Mouse (Mus musculus) neural tube, embryonic 11.5 days (tissue): Measurements from ENCODE around the gene Fndc3b. TPM values are rescaled to one million over a fixed set of nuclear protein-coding genes. Genes with fewer than 3 reads are reported as not detected.

Source experiments
- ATAC-seq: fragments of 200-750 bp; cut with Nextera tagmentation; 2 replicates; pipeline ENCODE4 v1.8.0; 2017; ENCODE audit warnings: moderate number of reproducible peaks, mild to moderate bottlenecking, moderate TSS enrichment, moderate library complexity; ENCODE audit not compliant: insufficient read depth, low FRiP score, low TSS enrichment
- DNase-seq: peaks from one replicate; pipeline ENCODE4 v3.0.0-alpha.2; 2015; ENCODE audit warnings: low spot score
- H3K27ac ChIP-seq: fragments of 300-500 bp; sonication (generic); 2 replicates; pipeline ENCODE4 v1.5.1; 2014; ENCODE audit warnings: low read depth, mild to moderate bottlenecking, low read length
- H3K27me3 ChIP-seq: fragments of 300-500 bp; sonication (generic); 2 replicates; pipeline ENCODE4 v1.6.1; 2014; ENCODE audit warnings: mild to moderate bottlenecking, low read length, mixed read lengths; ENCODE audit not compliant: control insufficient read depth, insufficient read depth
- H3K36me3 ChIP-seq: fragments of 300-500 bp; sonication (generic); 2 replicates; pipeline ENCODE4 v1.6.1; 2014; ENCODE audit warnings: mild to moderate bottlenecking, low read length, moderate library complexity, mixed read lengths; ENCODE audit not compliant: control insufficient read depth, insufficient read depth
- H3K4me1 ChIP-seq: fragments of 300-500 bp; sonication (generic); 2 replicates; pipeline ENCODE4 v1.6.1; 2014; ENCODE audit warnings: low read length, mixed read lengths; ENCODE audit not compliant: control insufficient read depth, insufficient read depth
- H3K4me2 ChIP-seq: fragments of 300-500 bp; sonication (generic); 2 replicates; pipeline ENCODE4 v1.6.1; 2014; ENCODE audit warnings: low read depth, mild to moderate bottlenecking, moderate library complexity
- H3K4me3 ChIP-seq: fragments of 300-500 bp; sonication (generic); 2 replicates; pipeline ENCODE4 v1.5.1; 2014; ENCODE audit warnings: low read depth, low read length
- H3K9ac ChIP-seq: fragments of 300-500 bp; sonication (generic); 2 replicates; pipeline ENCODE4 v1.6.1; 2014; ENCODE audit warnings: mild to moderate bottlenecking, low read length
- H3K9me3 ChIP-seq: fragments of 300-500 bp; sonication (generic); 2 replicates; pipeline ENCODE4 v1.6.1; 2016; ENCODE audit warnings: low read length; ENCODE audit not compliant: control insufficient read depth
- WGBS: fragments of 180-500 bp; shearing (Covaris S2); extraction: QIAGEN DNeasy Blood & Tissue Kit; methylation state at CpG from one replicate; pipeline ENCODE4 v1.1.7; 2014; 5-methylcytosine and 5-hydroxymethylcytosine counted together
- polyA plus RNA-seq: library from polyadenylated mRNA; unstranded; fragments of >200 nt; fragmentation: Nextera tagmentation; extraction: Ambion mirVana; gene quantifications from 2 replicates; pipeline ENCODE4 v1.2.1, GENCODE M21; 2014

Gene Fndc3b
- polyA plus RNA-seq, 1 experiment from 2014 or later, result 12.9 TPM

GRCm38 (mm10) chr3:27605081-27605480, 106.0 kb downstream of the Fndc3b start:
- ATAC-seq (no peak), DNase-seq (no peak)
- no peaks in the 10 kb centered on the region for H3K27me3 ChIP-seq
- H3K27ac ChIP-seq, result no peak overlapping the region
- H3K9ac ChIP-seq, result no peak overlapping the region
- H3K4me2 ChIP-seq, result no peak overlapping the region
- H3K4me1 ChIP-seq, result peaks cover 2% of the 10 kb centered on the region; the same call in 1 of the 2 replicates
- no peaks in the 10 kb centered on the region for H3K9me3 ChIP-seq
- H3K4me3 ChIP-seq, result no peak overlapping the region
- H3K36me3 ChIP-seq, result no peaks in the 10 kb centered on the region
- 95% methylated on average over 3 of the region's 3 CpGs for WGBS

GRCm38 (mm10) chr3:27604629-27605028, 106.5 kb downstream of the Fndc3b start:
- no peak overlapping the region for H3K27ac ChIP-seq
- no peaks in the 10 kb centered on the region for H3K36me3 ChIP-seq
- DNase-seq (no peak), ATAC-seq (no peak)
- 90% methylated on average over 4 of the region's 4 CpGs for WGBS
- no peaks in the 10 kb centered on the region for H3K9me3 ChIP-seq
- no peaks in the 10 kb centered on the region for H3K27me3 ChIP-seq
- H3K4me3 ChIP-seq, result no peak overlapping the region
- H3K4me2 ChIP-seq, result no peak overlapping the region
- H3K4me1 ChIP-seq, result peaks cover 2% of the 10 kb centered on the region; the same call in 1 of the 2 replicates
- no peak overlapping the region for H3K9ac ChIP-seq

- ATAC-seq, result no peak
- no peaks in the 10 kb centered on the region for H3K9me3 ChIP-seq
Observed at GRCm38 (mm10) chr3:27603905-27604620, 107.0 kb downstream of the Fndc3b start.

GRCm38 (mm10) chr3:27600645-27601044, 110.5 kb downstream of the Fndc3b start:
- ATAC-seq, result no peak
- Histone ChIP-seq H3K4me3 (no peak overlapping the region), H3K9me3 (no peaks in the 10 kb centered on the region), H3K9ac (no peak overlapping the region), H3K27ac (no peak overlapping the region), H3K36me3 (no peaks in the 10 kb centered on the region; the same call in 1 of the 2 replicates), H3K4me1 (peaks cover 2% of the 10 kb centered on the region; the same call in 1 of the 2 replicates), H3K4me2 (no peak overlapping the region), H3K27me3 (no peaks in the 10 kb centered on the region)
- 71% methylated on average over 7 of the region's 7 CpGs for WGBS
- DNase-seq, result no peak

More at GRCm38 (mm10) chr3:27603905-27604620, 107.0 kb downstream of the Fndc3b start:
- WGBS, result 75% methylated on average over 13 of the region's 13 CpGs
- H3K4me3 ChIP-seq, result no peak overlapping the region
- no peak for DNase-seq
- no peak overlapping the region for H3K27ac ChIP-seq
- no peak overlapping the region for H3K9ac ChIP-seq
- H3K4me1 ChIP-seq, result peaks cover 2% of the 10 kb centered on the region; the same call in 1 of the 2 replicates
- H3K27me3 ChIP-seq, result no peaks in the 10 kb centered on the region
- no peaks in the 10 kb centered on the region for H3K36me3 ChIP-seq
- no peak overlapping the region for H3K4me2 ChIP-seq

- Histone ChIP-seq H3K4me2 (no peak overlapping the region), H3K9ac (no peak overlapping the region), H3K9me3 (no peaks in the 10 kb centered on the region), H3K36me3 (no peaks in the 10 kb centered on the region; the same call in 1 of the 2 replicates), H3K27me3 (no peaks in the 10 kb centered on the region), H3K4me3 (no peak overlapping the region), H3K4me1 (peaks cover 2% of the 10 kb centered on the region; the same call in 1 of the 2 replicates), H3K27ac (no peak overlapping the region)
- no peak for ATAC-seq
- WGBS, result 86% methylated on average over 4 of the region's 4 CpGs
- DNase-seq, result no peak
Observed at GRCm38 (mm10) chr3:27600197-27600596, 110.9 kb downstream of the Fndc3b start.

- DNase-seq (no peak), ATAC-seq (no peak)
- Histone ChIP-seq H3K27ac (no peak overlapping the region), H3K36me3 (no peaks in the 10 kb centered on the region; the same call in 1 of the 2 replicates), H3K4me1 (peaks cover 2% of the 10 kb centered on the region; the same call in 1 of the 2 replicates), H3K9me3 (no peaks in the 10 kb centered on the region), H3K4me2 (no peak overlapping the region), H3K9ac (no peak overlapping the region), H3K27me3 (no peaks in the 10 kb centered on the region), H3K4me3 (no peak overlapping the region)
- 84% methylated on average over 11 of the region's 11 CpGs for WGBS
Observed at GRCm38 (mm10) chr3:27598437-27599382, 112.4 kb downstream of the Fndc3b start.

GRCm38 (mm10) chr3:27593485-27594138, 117.5 kb downstream of the Fndc3b start:
- DNase-seq, result no peak
- H3K27me3 ChIP-seq, result no peaks in the 10 kb centered on the region
- H3K4me3 ChIP-seq, result no peak overlapping the region
- no peak overlapping the region for H3K4me2 ChIP-seq
- no peaks in the 10 kb centered on the region for H3K9me3 ChIP-seq
- ATAC-seq, result no peak
- no peaks in the 10 kb centered on the region for H3K36me3 ChIP-seq
- 85% methylated on average over 7 of the region's 7 CpGs for WGBS
- no peaks in the 10 kb centered on the region for H3K4me1 ChIP-seq
- H3K9ac ChIP-seq, result no peak overlapping the region
- H3K27ac ChIP-seq, result no peak overlapping the region

GRCm38 (mm10) chr3:27592728-27593484, 118.2 kb downstream of the Fndc3b start:
- WGBS, result 85% methylated on average over 11 of the region's 11 CpGs

More at GRCm38 (mm10) chr3:27592728-27593484, 118.2 kb downstream of the Fndc3b start:
- Histone ChIP-seq H3K4me2 (no peak overlapping the region), H3K27me3 (no peaks in the 10 kb centered on the region), H3K9me3 (no peaks in the 10 kb centered on the region), H3K36me3 (no peaks in the 10 kb centered on the region), H3K4me3 (no peak overlapping the region), H3K9ac (no peak overlapping the region), H3K27ac (no peak overlapping the region), H3K4me1 (no peaks in the 10 kb centered on the region)
- DNase-seq (no peak), ATAC-seq (no peak)
